Mouse (Mus musculus) erythroblast, embryonic 14.5 days (primary cell): Measurements from ENCODE around the gene Atp6v1b1.

Experiments
- GATA1 ChIP-seq: IDR thresholded peaks from 2 replicates; pipeline ENCODE4 v1.6.1; 2012; ENCODE audit warnings: low read length, inconsistent platforms, mixed read lengths
- TAL1 ChIP-seq: IDR thresholded peaks from 3 replicates; pipeline ENCODE4 v1.6.1; 2012; ENCODE audit warnings: low read length, inconsistent platforms, mixed read lengths

DNA sequence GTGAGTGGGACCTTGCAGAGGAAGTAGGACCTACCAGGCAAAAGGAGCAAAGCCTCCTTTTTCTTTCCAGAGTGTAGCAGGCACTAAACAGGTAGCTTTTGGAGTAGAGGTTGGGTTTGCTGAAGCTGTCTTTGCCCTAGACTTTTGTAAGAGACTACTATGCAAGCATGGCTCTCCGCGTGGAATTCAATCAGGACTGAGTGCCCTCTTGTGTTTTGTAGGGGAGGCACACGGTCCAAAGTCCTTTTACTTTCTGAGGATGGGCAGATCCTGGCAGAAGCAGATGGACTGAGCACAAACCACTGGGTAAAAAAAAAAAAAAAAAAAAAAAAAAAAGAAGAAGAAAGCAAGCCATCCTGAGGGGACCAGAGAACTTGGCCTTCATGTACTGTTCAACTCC is 53.9 kb downstream of the Atp6v1b1 start:
- no peak for TF ChIP-seq TAL1
- TF ChIP-seq GATA1 = no peak
